Mouse (Mus musculus) small intestine, adult 2 months (tissue): ENCODE measurements around the gene Htr7. TPM values are rescaled to one million over a fixed set of nuclear protein-coding genes. Genes with fewer than 3 reads are reported as not detected.

Source experiments
- H3K27ac ChIP-seq: fragments of 200-500 bp; 2 replicates; pipeline ENCODE4 v1.5.1; 2012; ENCODE audit warnings: low read depth, low read length, control low read depth, inconsistent platforms; ENCODE audit not compliant: insufficient read depth
- H3K27me3 ChIP-seq: fragments of 200-500 bp; 2 replicates; pipeline ENCODE4 v1.6.1; 2012; ENCODE audit warnings: mild to moderate bottlenecking, moderate library complexity, low read length, inconsistent platforms; ENCODE audit not compliant: control insufficient read depth, insufficient read depth
- H3K36me3 ChIP-seq: fragments of 200-500 bp; 2 replicates; pipeline ENCODE4 v1.6.1; 2012; ENCODE audit warnings: mild to moderate bottlenecking, low read length, control low read depth, inconsistent platforms; ENCODE audit not compliant: control insufficient read depth, insufficient read depth
- H3K4me1 ChIP-seq: fragments of 200-500 bp; 2 replicates; pipeline ENCODE4 v1.6.1; 2012; ENCODE audit warnings: low read length, inconsistent platforms, mixed read lengths; ENCODE audit not compliant: control insufficient read depth, insufficient read depth, insufficient read length
- H3K4me3 ChIP-seq: fragments of 200-500 bp; 2 replicates; pipeline ENCODE4 v1.5.1; 2012; ENCODE audit warnings: low read depth, mild to moderate bottlenecking, control low read depth, inconsistent platforms, low read length, moderate library complexity
- CTCF ChIP-seq: fragments of 200-500 bp; IDR thresholded peaks from 2 replicates; pipeline ENCODE4 v1.5.1; 2012; ENCODE audit warnings: low read depth, mild to moderate bottlenecking, control low read depth, inconsistent platforms, low read length, moderate library complexity, mixed read lengths; ENCODE audit not compliant: insufficient replicate concordance, insufficient read length; ENCODE audit errors: extremely low read depth
- POLR2A ChIP-seq: fragments of 200-500 bp; IDR thresholded peaks from 2 replicates; pipeline ENCODE4 v1.6.1; 2012; ENCODE audit warnings: low read depth, mild to moderate bottlenecking, control low read depth, inconsistent platforms, low read length, moderate library complexity
- WGBS: fragments of 180-500 bp; shearing (Covaris S2); methylation state at CpG from one replicate; pipeline ENCODE4 v1.1.7; 2018; 5-methylcytosine and 5-hydroxymethylcytosine counted together
- polyA plus RNA-seq: library from polyadenylated mRNA; depleted of rRNA; stranded (reverse); fragments of >200 nt; gene quantifications from 2 replicates; pipeline ENCODE4 v1.2.3, GENCODE M21; 2012

Gene Htr7
- polyA plus RNA-seq, 1 experiment: 0.15 TPM

DNA sequence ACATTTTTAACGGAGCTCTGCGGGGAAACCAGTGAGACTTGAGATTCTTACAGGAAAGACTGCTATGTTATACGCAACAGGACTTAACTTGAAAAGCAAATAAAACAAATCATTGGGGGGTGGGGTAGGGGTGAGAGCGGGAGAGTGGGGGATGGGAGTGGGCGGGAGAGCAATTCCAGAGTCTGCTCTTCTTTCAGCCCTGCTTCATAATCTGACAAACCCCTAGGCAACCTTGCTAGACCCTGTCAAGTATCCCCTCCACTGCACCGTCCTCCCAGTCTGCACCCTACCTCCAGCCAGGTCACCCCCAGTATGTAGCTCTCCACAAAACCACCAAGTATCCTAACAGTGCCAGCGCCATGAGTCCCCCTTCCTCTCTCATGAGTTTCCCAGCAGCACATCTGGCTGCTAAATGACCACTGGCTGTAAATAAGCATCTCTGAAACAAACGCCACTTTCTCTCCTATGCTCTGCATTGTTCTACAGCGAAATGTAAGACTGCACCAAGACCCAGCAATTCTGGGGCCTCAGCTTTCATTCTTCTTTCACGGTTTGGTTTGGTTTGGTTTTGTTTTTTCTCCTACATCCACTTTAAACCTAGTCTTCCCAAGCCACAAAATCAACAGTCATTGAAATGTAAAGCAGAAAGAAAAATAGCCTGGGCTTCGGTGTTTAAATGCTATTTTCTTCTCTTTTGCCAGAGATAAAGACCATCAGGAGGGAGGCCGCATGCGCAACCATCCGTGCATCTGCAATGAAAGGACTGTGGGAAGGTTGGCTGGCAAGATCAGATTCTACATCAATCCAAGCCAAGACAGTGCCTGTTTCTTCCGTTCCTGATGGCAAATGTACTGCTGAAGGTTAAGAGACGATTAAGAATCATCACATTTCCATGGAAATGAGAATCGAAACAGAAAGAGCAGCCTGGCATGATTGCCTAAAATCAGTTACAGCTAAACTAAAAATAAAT is 54.5 kb downstream of the Htr7 start:
- H3K27ac ChIP-seq: no peak overlapping the region
- H3K4me3 ChIP-seq: no peak overlapping the region
- no peak for TF ChIP-seq CTCF
- H3K27me3 ChIP-seq: no peaks in the 10 kb centered on the region
- no peaks in the 10 kb centered on the region for H3K36me3 ChIP-seq
- 51% methylated on average over 17 of the region's 17 CpGs for WGBS
- no peaks in the 10 kb centered on the region for H3K4me1 ChIP-seq

DNA sequence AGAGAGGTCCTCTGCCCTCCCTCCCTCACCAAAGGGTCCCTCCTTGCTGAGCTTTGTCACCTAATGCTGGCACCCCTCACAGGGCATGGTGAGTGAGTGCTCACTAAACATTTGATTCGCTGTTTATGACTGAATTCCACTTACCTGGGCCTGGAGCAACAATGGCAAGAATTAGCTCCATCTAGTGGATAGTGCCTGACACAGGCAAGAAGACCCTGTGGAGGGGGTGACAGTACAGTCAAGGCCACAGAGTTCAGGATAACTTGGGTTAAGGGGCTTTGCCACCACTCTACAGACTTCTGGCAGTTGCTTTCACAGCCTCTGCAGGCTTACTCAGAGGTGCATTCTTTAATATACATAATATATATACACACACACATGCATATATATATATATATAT is 55.8 kb downstream of the Htr7 start:
- WGBS: 43% methylated on average over 1 of the region's 1 CpGs
- no peaks in the 10 kb centered on the region for H3K27me3 ChIP-seq
- no peak overlapping the region for H3K4me3 ChIP-seq
- H3K4me1 ChIP-seq: no peaks in the 10 kb centered on the region
- no peaks in the 10 kb centered on the region for H3K36me3 ChIP-seq
- TF ChIP-seq CTCF (no peak), POLR2A (no peak)
- no peak overlapping the region for H3K27ac ChIP-seq

DNA sequence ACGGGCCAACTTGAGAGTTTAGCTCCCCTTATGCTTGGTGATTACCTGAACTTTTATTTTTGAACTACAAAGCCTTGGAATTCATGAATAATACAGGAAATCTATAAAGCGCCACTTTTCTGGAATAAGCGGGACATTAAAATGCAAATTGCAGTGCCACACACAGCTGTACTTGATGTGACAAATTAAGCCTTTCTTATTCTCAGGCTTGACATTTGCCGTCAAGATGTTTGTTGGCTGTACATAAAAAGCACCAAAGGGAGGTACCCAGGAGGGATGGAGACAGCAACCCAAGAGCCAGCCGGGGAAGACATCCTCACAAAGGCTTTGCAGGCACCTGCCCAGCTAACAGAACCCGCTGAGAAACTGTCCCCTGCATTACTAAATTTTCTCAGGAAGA is 56.4 kb downstream of the Htr7 start:
- Histone ChIP-seq H3K27ac (no peak overlapping the region), H3K4me3 (no peak overlapping the region), H3K27me3 (no peaks in the 10 kb centered on the region), H3K4me1 (no peaks in the 10 kb centered on the region), H3K36me3 (no peaks in the 10 kb centered on the region)
- WGBS: 89% methylated on average over 6 of the region's 6 CpGs
- no peak for TF ChIP-seq CTCF
- TF ChIP-seq POLR2A: no peak

DNA sequence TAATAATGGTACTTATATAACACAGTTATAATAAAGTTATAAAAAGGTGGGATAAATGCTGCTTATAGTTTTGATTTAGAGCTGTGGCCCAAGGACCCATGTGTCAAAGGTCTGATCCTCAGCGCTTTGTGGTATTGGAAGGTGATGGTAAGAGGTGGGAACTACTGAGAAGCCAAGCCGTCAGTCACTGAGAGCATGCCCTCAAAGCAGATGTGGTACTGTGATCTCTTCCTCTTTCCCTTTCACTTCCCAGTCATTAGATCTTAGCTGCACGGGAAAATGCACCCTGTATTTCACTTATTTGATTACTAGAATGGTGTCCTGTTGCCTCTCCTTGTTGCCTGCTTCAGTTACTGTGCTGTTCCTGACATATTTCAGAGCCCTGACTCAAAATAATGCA is 59.9 kb downstream of the Htr7 start:
- Histone ChIP-seq H3K27ac (no peak overlapping the region), H3K4me1 (no peaks in the 10 kb centered on the region), H3K36me3 (no peaks in the 10 kb centered on the region), H3K4me3 (no peak overlapping the region), H3K27me3 (no peaks in the 10 kb centered on the region)
- no peak for TF ChIP-seq POLR2A
- no peak for TF ChIP-seq CTCF
- 55% methylated on average over 3 of the region's 3 CpGs for WGBS

DNA sequence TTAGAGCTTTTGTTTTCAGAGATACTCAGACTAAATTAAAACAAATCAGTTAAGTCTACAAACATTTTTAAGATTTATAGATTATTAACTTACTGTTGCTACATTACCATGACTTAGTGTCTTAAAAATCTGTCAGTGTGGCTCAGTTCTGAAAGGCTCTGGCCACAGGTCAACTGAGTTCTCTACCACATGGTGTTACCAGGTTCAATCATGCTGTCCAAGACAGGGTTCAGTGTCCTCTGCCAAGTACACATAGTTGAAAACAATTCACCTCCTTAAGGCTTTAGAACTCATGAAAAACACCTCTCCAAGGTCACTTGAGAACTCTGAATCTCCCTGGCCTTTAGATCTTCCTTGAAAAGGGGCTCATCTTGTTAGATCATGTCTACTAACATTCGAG is 69.8 kb downstream of the Htr7 start:
- H3K27ac ChIP-seq: no peak overlapping the region
- WGBS: 66% methylated on average over 1 of the region's 1 CpGs
- H3K4me1 ChIP-seq: no peaks in the 10 kb centered on the region
- no peaks in the 10 kb centered on the region for H3K36me3 ChIP-seq
- H3K27me3 ChIP-seq: no peaks in the 10 kb centered on the region
- TF ChIP-seq CTCF (no peak), POLR2A (no peak)
- H3K4me3 ChIP-seq: no peak overlapping the region

DNA sequence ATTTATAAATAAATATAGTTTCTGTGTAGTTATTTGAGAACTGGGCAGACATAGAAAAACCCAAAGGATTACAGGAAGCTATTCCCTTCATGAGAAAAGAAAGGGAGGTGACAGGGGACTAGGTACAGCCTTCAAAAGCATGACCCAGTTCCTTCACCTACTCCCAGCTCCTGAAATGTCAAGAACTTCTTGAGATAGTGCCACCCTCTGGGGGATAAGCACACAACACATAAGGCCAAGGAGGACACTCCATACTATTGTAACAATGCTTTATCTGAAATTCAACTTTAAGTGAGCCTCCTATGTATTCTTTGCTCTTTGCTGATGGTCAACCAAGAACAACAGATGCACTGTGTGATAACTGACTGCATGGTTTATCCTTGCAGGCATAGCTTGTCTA is 82.6 kb downstream of the Htr7 start:
- Histone ChIP-seq H3K4me3 (no peak overlapping the region), H3K27ac (no peak overlapping the region), H3K36me3 (no peaks in the 10 kb centered on the region), H3K4me1 (no peaks in the 10 kb centered on the region), H3K27me3 (no peaks in the 10 kb centered on the region)
- TF ChIP-seq POLR2A: no peak
- no peak for TF ChIP-seq CTCF

DNA sequence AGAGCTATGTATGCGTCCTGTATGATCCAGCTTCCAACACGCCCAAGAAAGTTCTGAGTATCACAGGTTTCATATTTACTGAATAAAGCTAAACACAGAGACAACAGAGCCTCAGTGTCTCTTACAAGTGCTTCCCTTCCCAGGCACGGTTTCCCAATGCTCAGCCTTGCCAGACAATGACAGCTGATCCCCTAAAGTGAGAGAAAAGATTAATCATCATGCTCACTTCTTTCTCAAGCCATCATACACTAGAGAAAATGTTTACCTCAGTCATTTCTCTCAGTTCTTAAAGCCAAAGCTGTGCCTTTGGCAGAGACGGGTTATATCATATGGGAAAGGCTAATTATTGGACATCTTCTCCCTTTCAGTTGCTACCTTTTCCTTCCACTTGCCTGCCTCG is 99.7 kb downstream of the Htr7 start:
- WGBS: 74% methylated on average over 5 of the region's 5 CpGs

More for the DNA sequence above, 99.7 kb downstream of the Htr7 start:
- TF ChIP-seq POLR2A (no peak), CTCF (no peak)
- H3K4me3 ChIP-seq: no peak overlapping the region
- H3K27ac ChIP-seq: no peak overlapping the region
- H3K36me3 ChIP-seq: no peaks in the 10 kb centered on the region
- no peaks in the 10 kb centered on the region for H3K27me3 ChIP-seq
- H3K4me1 ChIP-seq: no peaks in the 10 kb centered on the region
